In the genomic region with DNA sequence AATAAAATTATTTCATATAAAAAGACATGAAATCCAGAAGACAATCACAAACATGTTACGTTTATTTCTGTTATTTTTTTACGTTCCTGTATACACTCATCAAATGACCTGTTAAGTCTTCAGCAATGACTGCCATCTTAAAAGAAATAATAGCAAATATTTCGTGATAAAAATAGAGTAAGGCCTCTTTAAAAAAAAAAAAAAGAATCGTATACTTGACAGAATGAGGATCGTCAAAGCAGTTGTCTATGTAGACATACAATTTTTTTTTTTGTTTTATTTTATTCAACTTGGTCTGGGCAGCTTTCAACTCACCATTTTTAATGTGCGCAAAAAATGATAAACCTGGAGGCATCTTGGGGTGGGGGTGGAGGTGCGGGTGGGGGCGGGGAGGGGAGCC, we compare ENCODE assay signal across 8 mouse cellular contexts. TPM values are rescaled to one million over a fixed set of nuclear protein-coding genes. Genes with fewer than 3 reads are reported as not detected.
DNase-seq lines count a peak whose midpoint lies in the region; ATAC-seq lines count a peak whose summit lies in the region.

No protein-coding gene starts in this region.

- H3K4me3 ChIP-seq in heart, embryonic 10.5 days, result peak overlapping the region; percentile 79
- H3K4me3 ChIP-seq in forebrain, embryonic 11.5 days (ENCODE audit: low read depth, low read length), result peak overlapping the region; percentile 92
- H3K4me3 ChIP-seq in liver, embryonic 12.5 days, result peak overlapping the region; percentile 98

- DNase-seq in heart, embryonic 10.5 days (ENCODE audit: low spot score), result no peak
- DNase-seq in heart, postnatal 25 days (ENCODE audit: low spot score), result no peak
- peak; percentile 14 for DNase-seq in A20 (ENCODE audit: low read depth, low spot score)
- no peak for DNase-seq in forebrain, embryonic 11.5 days (ENCODE audit: low spot score)
- DNase-seq in c-Kit-positive CD71-positive TER-119-positive erythroid progenitor cells, embryonic 14.5 days (ENCODE audit: low spot score), result no peak
- no peak for DNase-seq in gastrocnemius, postnatal 36 days
- no peak for DNase-seq in left cerebral cortex, adult 18-20 months (ENCODE audit: low spot score in 2 of 2)

- no peaks in the 10 kb centered on the region for H3K27me3 ChIP-seq in heart, embryonic 10.5 days (ENCODE audit: insufficient read depth, poor library complexity, severe bottlenecking)
- H3K27me3 ChIP-seq in forebrain, embryonic 11.5 days (ENCODE audit: control insufficient read depth, insufficient read depth, low read length), result no peaks in the 10 kb centered on the region
- no peaks in the 10 kb centered on the region for H3K27me3 ChIP-seq in liver, embryonic 12.5 days (replicated peaks)

- peak overlapping the region; percentile 94 for H3K27ac ChIP-seq in heart, embryonic 10.5 days
- H3K27ac ChIP-seq in forebrain, embryonic 11.5 days (ENCODE audit: low read depth, low read length), result peak overlapping the region; percentile 89
- peak overlapping the region; percentile 98 for H3K27ac ChIP-seq in liver, embryonic 12.5 days

- peaks cover 11% of the 10 kb centered on the region; the same call in 1 of the 2 replicates for H3K4me1 ChIP-seq in heart, embryonic 10.5 days
- no peaks in the 10 kb centered on the region; the same call in 1 of the 2 replicates for H3K4me1 ChIP-seq in forebrain, embryonic 11.5 days (replicated peaks; ENCODE audit: control insufficient read depth, insufficient read depth, low read length)
- H3K4me1 ChIP-seq in liver, embryonic 12.5 days, result peaks cover 19% of the 10 kb centered on the region

- no peak for ATAC-seq in forebrain, embryonic 11.5 days (replicated peaks; ENCODE audit: low FRiP score)
- no peak for ATAC-seq in liver, embryonic 12.5 days

- intact Hi-C loops in heart, postnatal 25 days (cut with DNase I), result no loop called here
- intact Hi-C loops in gastrocnemius, postnatal 36 days (cut with DNase I), result no loop called here

- 0 out of 2 replicates have a peak, but pooled peaks cover 10% of the 10 kb centered on the region for H3K36me3 ChIP-seq in heart, embryonic 10.5 days
- H3K36me3 ChIP-seq in forebrain, embryonic 11.5 days (ENCODE audit: control insufficient read depth, insufficient read depth, low read length), result no peaks in the 10 kb centered on the region
- peaks cover 2% of the 10 kb centered on the region; the same call in 1 of the 2 replicates for H3K36me3 ChIP-seq in liver, embryonic 12.5 days

- H3K9me3 ChIP-seq in heart, embryonic 10.5 days, result no peaks in the 10 kb centered on the region
- no peaks in the 10 kb centered on the region for H3K9me3 ChIP-seq in forebrain, embryonic 11.5 days (ENCODE audit: control insufficient read depth, low read length)
- H3K9me3 ChIP-seq in liver, embryonic 12.5 days (replicated peaks), result no peaks in the 10 kb centered on the region

- WGBS in heart, embryonic 10.5 days, result 22% methylated on average over 8 of the region's 8 CpGs
- WGBS in forebrain, embryonic 11.5 days, result 29% methylated on average over 8 of the region's 8 CpGs
- 19% methylated on average over 8 of the region's 8 CpGs for whole genome bisulfite sequencing in liver, embryonic 12.5 days (ENCODE audit: insufficient replicate concordance)

- peak overlapping the region; percentile 59 for H3K4me2 ChIP-seq in forebrain, embryonic 11.5 days (ENCODE audit: low read depth, low read length, severe bottlenecking)
- peak overlapping the region; percentile 95 for H3K4me2 ChIP-seq in liver, embryonic 12.5 days

- H3K9ac ChIP-seq in forebrain, embryonic 11.5 days (ENCODE audit: low read length), result peak overlapping the region; percentile 95
- H3K9ac ChIP-seq in liver, embryonic 12.5 days, result peak overlapping the region; percentile 97

RNA-seq across cellular contexts. Expression of a gene that starts 0.8 kb away (rescaled TPM):
- 70.9 and 85.2 TPM in 2 replicates for polyA plus RNA-seq in heart, embryonic 10.5 days (2016; fragmentation: Nextera tagmentation; extraction: Ambion mirVana)
- 100 to 1,000 TPM; 105 to 113 TPM for total RNA-seq in heart, postnatal 25 days (2021)
- polyA plus RNA-seq in forebrain, embryonic 11.5 days (2014; fragmentation: Nextera tagmentation; extraction: Ambion mirVana), result 69.0 and 72.5 TPM in 2 replicates
- 21.8 and 24.0 TPM in 2 replicates for polyA plus RNA-seq in liver, embryonic 12.5 days (2016; fragmentation: Nextera tagmentation; extraction: Ambion mirVana)
- total RNA-seq in gastrocnemius, postnatal 36 days (2021), result 10 to 100 TPM; 85.5 to 88.0 TPM
- total RNA-seq in left cerebral cortex, adult 18-20 months (2021), result 100 to 1,000 TPM; 438 to 460 TPM
